Mouse (Mus musculus) kidney, adult 9 months (tissue): ENCODE measurements at regions not wholly inside any gene's neighbourhood (a gene's known extent, or its start where the extent isn't known, plus 50 kb on each side); places are given as distances from the start of the nearest gene placed in this dataset.

Experiments
- DNase-seq: peaks from one replicate; pipeline ENCODE4 v3.0.0; 2022

- no peak for DNase-seq
These were observed 1164.1 kb upstream of the Got2 start for GRCm38 (mm10) chr8:97052436-97052835.

- no peak for DNase-seq
These were observed 1151.4 kb upstream of the Got2 start for GRCm38 (mm10) chr8:97039778-97040177.

GRCm38 (mm10) chr8:97038854-97039253 is 1150.5 kb upstream of the Got2 start:
- no peak for DNase-seq

GRCm38 (mm10) chr8:97032188-97032587 is 1143.8 kb upstream of the Got2 start:
- DNase-seq: peak; percentile 9

GRCm38 (mm10) chr8:97015571-97015970 is 1127.2 kb upstream of the Got2 start:
- no peak for DNase-seq

GRCm38 (mm10) chr8:97004131-97004530 is 1115.8 kb upstream of the Got2 start:
- DNase-seq: no peak

GRCm38 (mm10) chr8:96983103-96983502 is 1094.8 kb upstream of the Got2 start:
- peak; percentile 49 for DNase-seq
